Mouse (Mus musculus) heart, adult 2 months (tissue): ENCODE measurements at regions not wholly inside any gene's neighbourhood (a gene's known extent, or its start where the extent isn't known, plus 50 kb on each side); places are given as distances from the start of the nearest gene placed in this dataset.
A peak's percentile ranks its signal among the peaks of the same experiment; 100 is the strongest.

Experiments used
- DNase-seq, 2 experiments: peaks; one replicate each; pipeline ENCODE4 v3.0.0; 2021
- H3K27ac ChIP-seq: fragments of 200-600 bp; 2 replicates; pipeline ENCODE4 v1.8.1; 2022
- H3K27me3 ChIP-seq: fragments of 200-500 bp; 2 replicates; pipeline ENCODE4 v1.6.1; 2012; ENCODE audit warnings: mild to moderate bottlenecking, low read length, inconsistent platforms, mixed read lengths; ENCODE audit not compliant: control insufficient read depth, insufficient read depth
- H3K36me3 ChIP-seq: fragments of 200-500 bp; 2 replicates; pipeline ENCODE4 v1.6.1; 2012; ENCODE audit warnings: low read length, inconsistent platforms; ENCODE audit not compliant: control insufficient read depth, insufficient read depth
- H3K4me1 ChIP-seq: fragments of 200-500 bp; 2 replicates; pipeline ENCODE4 v1.6.1; 2011; ENCODE audit warnings: low read length; ENCODE audit not compliant: control insufficient read depth, insufficient read depth
- H3K4me3 ChIP-seq: fragments of 200-600 bp; 2 replicates; pipeline ENCODE4 v1.8.1; 2022
- H3K79me2 ChIP-seq: fragments of 200-500 bp; replicated peaks from 2 replicates; pipeline ENCODE4 v1.6.1; 2012; ENCODE audit warnings: mild to moderate bottlenecking, inconsistent platforms, low read length, moderate library complexity, mixed read lengths; ENCODE audit not compliant: control insufficient read depth, insufficient read depth
- H3K9ac ChIP-seq: fragments of 200-500 bp; 2 replicates; pipeline ENCODE4 v1.6.1; 2012; ENCODE audit warnings: low read depth, mild to moderate bottlenecking, control low read depth, inconsistent platforms, low read length, mixed read lengths
- CTCF ChIP-seq: fragments of 200-600 bp; IDR thresholded peaks from 2 replicates; pipeline ENCODE4 v1.8.1; 2022; ENCODE audit warnings: antibody characterized with exemption, mild to moderate bottlenecking, moderate library complexity
- EP300 ChIP-seq: fragments of 200-500 bp; IDR thresholded peaks from 2 replicates; pipeline ENCODE4 v1.6.1; 2011; ENCODE audit warnings: low read depth, low read length, control low read depth; ENCODE audit not compliant: insufficient read depth
- POLR2A ChIP-seq: fragments of 200-500 bp; IDR thresholded peaks from 2 replicates; pipeline ENCODE4 v1.6.1; 2011; ENCODE audit warnings: mild to moderate bottlenecking, low read depth, low read length, control low read depth; ENCODE audit not compliant: insufficient read depth
- WGBS: fragments of 180-500 bp; shearing (Covaris S2); methylation state at CpG from one replicate; pipeline ENCODE4 v1.1.7; 2018; 5-methylcytosine and 5-hydroxymethylcytosine counted together
- intact Hi-C: fragments of 180-260 bp; cut with DNase I; formaldehyde crosslinking; loops from one replicate; pipeline ENCODE4 v1.15.1; 2025

GRCm38 (mm10) chr7:37006921-37007320 lies 309.0 kb downstream of the Tshz3 start:
- Histone ChIP-seq H3K27me3 (no peaks in the 10 kb centered on the region), H3K9ac (no peak overlapping the region), H3K79me2 (no peaks in the 10 kb centered on the region), H3K36me3 (no peaks in the 10 kb centered on the region), H3K4me3 (no peak overlapping the region), H3K27ac (no peak overlapping the region), H3K4me1 (peaks cover 9% of the 10 kb centered on the region)
- DNase-seq: peak; percentile 32 to 36
- no peak for TF ChIP-seq CTCF
- TF ChIP-seq EP300: no peak
- TF ChIP-seq POLR2A: no peak
- WGBS: 74% methylated on average over 10 of the region's 10 CpGs
- intact Hi-C loops: no loop called here

- 35% methylated on average over 6 of the region's 6 CpGs for WGBS
- Histone ChIP-seq H3K4me3 (no peak overlapping the region), H3K79me2 (no peaks in the 10 kb centered on the region), H3K27me3 (no peaks in the 10 kb centered on the region), H3K4me1 (peaks cover 7% of the 10 kb centered on the region), H3K27ac (peak overlapping the region; percentile 72), H3K36me3 (no peaks in the 10 kb centered on the region), H3K9ac (no peak overlapping the region)
- no peak for TF ChIP-seq CTCF
- TF ChIP-seq EP300: 0 out of 2 replicates have a peak, but pooled peaks have one; percentile 11
- DNase-seq: peak; percentile 51 to 58
- intact Hi-C loops: loop anchor here (5.0 kb wide), 1 partner anchor 336 kb away; no protein-coding TSS in a partner anchor
Observed at GRCm38 (mm10) chr7:37011180-37011754, 313.3 kb downstream of the Tshz3 start.

GRCm38 (mm10) chr7:37020078-37020477 lies 322.2 kb downstream of the Tshz3 start:
- H3K27ac ChIP-seq: no peak overlapping the region
- H3K27me3 ChIP-seq: no peaks in the 10 kb centered on the region
- DNase-seq: no peak
- intact Hi-C loops: no loop called here
- TF ChIP-seq CTCF (no peak), EP300 (no peak), POLR2A (no peak)
- no peaks in the 10 kb centered on the region for H3K36me3 ChIP-seq
- WGBS: 37% methylated on average over 3 of the region's 3 CpGs
- no peak overlapping the region for H3K9ac ChIP-seq
- H3K79me2 ChIP-seq: no peaks in the 10 kb centered on the region
- H3K4me1 ChIP-seq: no peaks in the 10 kb centered on the region
- no peak overlapping the region for H3K4me3 ChIP-seq

GRCm38 (mm10) chr7:37024501-37025025 lies 326.6 kb downstream of the Tshz3 start:
- no peak for DNase-seq
- no peaks in the 10 kb centered on the region for H3K36me3 ChIP-seq
- H3K9ac ChIP-seq: no peak overlapping the region
- H3K4me1 ChIP-seq: no peaks in the 10 kb centered on the region
- no peak overlapping the region for H3K27ac ChIP-seq
- no peaks in the 10 kb centered on the region for H3K27me3 ChIP-seq
- no peaks in the 10 kb centered on the region for H3K79me2 ChIP-seq
- H3K4me3 ChIP-seq: no peak overlapping the region
- WGBS: 91% methylated on average over 7 of the region's 7 CpGs
- TF ChIP-seq CTCF (no peak), POLR2A (no peak), EP300 (no peak)
- intact Hi-C loops: no loop called here

GRCm38 (mm10) chr7:37064582-37065458 lies 366.9 kb downstream of the Tshz3 start:
- intact Hi-C loops: no loop called here
- 64% methylated on average over 8 of the region's 8 CpGs for WGBS

GRCm38 (mm10) chr7:37077698-37078097 lies 379.8 kb downstream of the Tshz3 start:
- no peaks in the 10 kb centered on the region for H3K27me3 ChIP-seq
- no peak for DNase-seq
- no peaks in the 10 kb centered on the region for H3K36me3 ChIP-seq
- no peak overlapping the region for H3K4me3 ChIP-seq
- H3K27ac ChIP-seq: no peak overlapping the region
- no peaks in the 10 kb centered on the region for H3K4me1 ChIP-seq
- 68% methylated on average over 6 of the region's 6 CpGs for WGBS
- no peak overlapping the region for H3K9ac ChIP-seq
- intact Hi-C loops: no loop called here
- TF ChIP-seq POLR2A (no peak), CTCF (no peak), EP300 (no peak)
- H3K79me2 ChIP-seq: no peaks in the 10 kb centered on the region

More at GRCm38 (mm10) chr7:37064582-37065458, 366.9 kb downstream of the Tshz3 start:
- Histone ChIP-seq H3K27ac (no peak overlapping the region), H3K4me1 (no peaks in the 10 kb centered on the region), H3K36me3 (no peaks in the 10 kb centered on the region), H3K27me3 (no peaks in the 10 kb centered on the region), H3K9ac (no peak overlapping the region), H3K79me2 (no peaks in the 10 kb centered on the region), H3K4me3 (no peak overlapping the region)
- TF ChIP-seq EP300: no peak
- TF ChIP-seq CTCF: no peak
- TF ChIP-seq POLR2A: no peak
- DNase-seq: peak; percentile 3 to 22
